Mouse (Mus musculus): ENCODE data around the gene Usp22. TPM values are rescaled to one million over a fixed set of nuclear protein-coding genes. Genes with fewer than 3 reads are reported as not detected.

Usp22 gene
- total and polyA plus RNA-seq, 2 experiments from 2014 or later, result 278 to 526 TPM

GRCm38 (mm10) chr11:61212102-61212501 is 37.2 kb upstream of the Usp22 start:
- no peak overlapping the region for H3K9ac ChIP-seq (replicated peaks; ENCODE audit: low read length)
- TF ChIP-seq CTCF (IDR thresholded peaks at IDR 0.05; ENCODE audit: low read depth), result peak; percentile 26; the same call in 1 of the 2 replicates
- WGBS, result 42% methylated on average over 20 of the region's 20 CpGs
- H3K4me2 ChIP-seq (ENCODE audit: low read depth, low read length), result no peak overlapping the region
- H3K9me3 ChIP-seq (ENCODE audit: low read length), result no peaks in the 10 kb centered on the region
- DNase-seq (ENCODE audit: low spot score) (no peak), ATAC-seq (no peak)
- H3K4me3 ChIP-seq (ENCODE audit: low read length), result no peak overlapping the region
- H3K27ac ChIP-seq, result no peak overlapping the region
- H3K27me3 ChIP-seq (ENCODE audit: insufficient read depth, low read length), result no peaks in the 10 kb centered on the region; the same call in 1 of the 2 replicates
- no peaks in the 10 kb centered on the region for H3K4me1 ChIP-seq (ENCODE audit: insufficient read depth, low read length)
- H3K36me3 ChIP-seq (ENCODE audit: insufficient read depth, low read length), result no peaks in the 10 kb centered on the region

DNA sequence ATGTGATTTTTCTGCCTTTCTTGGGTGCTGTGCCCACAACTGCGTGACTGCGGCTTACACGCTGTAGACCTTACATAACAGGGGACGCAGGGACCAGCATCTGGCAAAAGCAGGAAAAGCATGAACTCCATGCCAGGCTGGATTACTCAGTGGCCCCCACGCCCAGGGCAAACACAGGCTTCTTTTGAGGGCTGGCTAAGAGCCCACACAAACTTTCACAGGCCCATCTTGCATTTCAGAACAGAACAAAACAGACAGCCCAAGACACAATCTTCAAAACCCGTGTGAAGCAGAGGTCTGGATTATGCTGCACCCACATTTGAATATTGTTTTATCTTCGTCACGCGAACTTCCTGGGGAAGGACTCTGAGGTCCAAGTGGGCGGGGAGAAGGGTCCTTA is 33.5 kb upstream of the Usp22 start:
- H3K27ac ChIP-seq, result no peak overlapping the region
- DNase-seq (ENCODE audit: low spot score), result no peak
- no peaks in the 10 kb centered on the region for H3K36me3 ChIP-seq (ENCODE audit: insufficient read depth, low read length)
- no peak overlapping the region for H3K4me2 ChIP-seq (ENCODE audit: low read depth, low read length)
- no peaks in the 10 kb centered on the region; the same call in 1 of the 2 replicates for H3K27me3 ChIP-seq (ENCODE audit: insufficient read depth, low read length)
- ATAC-seq, result no peak
- H3K4me3 ChIP-seq (ENCODE audit: low read length), result no peak overlapping the region
- H3K4me1 ChIP-seq (ENCODE audit: insufficient read depth, low read length), result no peaks in the 10 kb centered on the region
- 78% methylated on average over 10 of the region's 10 CpGs for WGBS
- no peak for TF ChIP-seq CTCF (IDR thresholded peaks at IDR 0.05; ENCODE audit: low read depth)
- H3K9me3 ChIP-seq (ENCODE audit: low read length), result no peaks in the 10 kb centered on the region
- H3K9ac ChIP-seq (replicated peaks; ENCODE audit: low read length), result no peak overlapping the region

- Histone ChIP-seq H3K4me3 (ENCODE audit: low read length) (no peak within 1 kb of the TSS), H3K27me3 (ENCODE audit: insufficient read depth, low read length) (no peaks in the 10 kb centered on the region), H3K9me3 (ENCODE audit: low read length) (no peaks in the 10 kb centered on the region), H3K27ac (no peak within 1 kb of the TSS), H3K4me1 (ENCODE audit: insufficient read depth, low read length) (no peaks in the 10 kb centered on the region), H3K36me3 (ENCODE audit: insufficient read depth, low read length) (no peaks in the 10 kb centered on the region), H3K4me2 (ENCODE audit: low read depth, low read length) (no peak within 1 kb of the TSS), H3K9ac (replicated peaks; ENCODE audit: low read length) (no peak within 1 kb of the TSS)
- 47% methylated on average over 10 of the region's 10 CpGs for WGBS
- DNase-seq (ENCODE audit: low spot score) (no peak), ATAC-seq (no peak)
- TF ChIP-seq CTCF (IDR thresholded peaks at IDR 0.05; ENCODE audit: low read depth), result no peak
Observed at GRCm38 (mm10) chr11:61207487-61208246, 32.8 kb upstream of the Usp22 start, which contains the start of gene Aldh3a1. Gene Aldh3a1 (plus strand): TSS chr11:61207537.

DNA sequence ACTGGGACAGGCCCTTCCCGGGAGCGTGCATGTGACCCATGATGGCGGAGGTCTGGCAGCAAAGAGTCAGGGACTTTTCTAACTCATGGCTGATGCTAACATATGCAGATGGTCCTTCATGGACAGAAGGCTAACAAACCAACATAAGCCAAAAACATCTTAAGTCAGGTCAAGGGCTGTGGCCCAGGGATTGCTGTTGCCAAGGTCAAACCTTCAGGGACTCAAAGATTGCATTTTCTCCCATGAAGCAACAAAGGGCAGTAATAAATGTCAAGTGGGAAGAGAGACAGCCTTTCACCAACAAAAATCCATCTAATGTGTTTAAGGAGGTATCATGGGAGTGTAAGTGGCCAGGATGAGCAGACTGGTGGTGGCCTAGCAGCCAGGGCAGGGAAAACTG is 31.3 kb upstream of the Usp22 start:
- H3K36me3 ChIP-seq (ENCODE audit: insufficient read depth, low read length), result no peaks in the 10 kb centered on the region
- H3K9me3 ChIP-seq (ENCODE audit: low read length), result no peaks in the 10 kb centered on the region
- no peak overlapping the region for H3K27ac ChIP-seq
- H3K4me3 ChIP-seq (ENCODE audit: low read length), result no peak overlapping the region
- no peak overlapping the region for H3K9ac ChIP-seq (replicated peaks; ENCODE audit: low read length)
- no peak for ATAC-seq
- H3K4me2 ChIP-seq (ENCODE audit: low read depth, low read length), result no peak overlapping the region
- no peak for TF ChIP-seq CTCF (IDR thresholded peaks at IDR 0.05; ENCODE audit: low read depth)
- no peaks in the 10 kb centered on the region for H3K27me3 ChIP-seq (ENCODE audit: insufficient read depth, low read length)
- DNase-seq (ENCODE audit: low spot score), result no peak
- no peaks in the 10 kb centered on the region for H3K4me1 ChIP-seq (ENCODE audit: insufficient read depth, low read length)
- WGBS, result 86% methylated on average over 3 of the region's 3 CpGs

GRCm38 (mm10) chr11:61205167-61205950 is 30.5 kb upstream of the Usp22 start:
- Histone ChIP-seq H3K9ac (replicated peaks; ENCODE audit: low read length) (no peak overlapping the region), H3K36me3 (ENCODE audit: insufficient read depth, low read length) (no peaks in the 10 kb centered on the region), H3K4me1 (ENCODE audit: insufficient read depth, low read length) (no peaks in the 10 kb centered on the region), H3K27ac (no peak overlapping the region), H3K4me2 (ENCODE audit: low read depth, low read length) (no peak overlapping the region), H3K27me3 (ENCODE audit: insufficient read depth, low read length) (no peaks in the 10 kb centered on the region), H3K4me3 (ENCODE audit: low read length) (no peak overlapping the region), H3K9me3 (ENCODE audit: low read length) (no peaks in the 10 kb centered on the region)
- WGBS, result 92% methylated on average over 9 of the region's 10 CpGs
- ATAC-seq (no peak), DNase-seq (ENCODE audit: low spot score) (no peak)
- no peak for TF ChIP-seq CTCF (IDR thresholded peaks at IDR 0.05; ENCODE audit: low read depth)

GRCm38 (mm10) chr11:61202810-61203209 is 28.0 kb upstream of the Usp22 start:
- WGBS, result 77% methylated on average over 2 of the region's 2 CpGs
- H3K4me1 ChIP-seq (ENCODE audit: insufficient read depth, low read length), result no peaks in the 10 kb centered on the region
- H3K4me3 ChIP-seq (ENCODE audit: low read length), result no peak overlapping the region
- no peaks in the 10 kb centered on the region for H3K27me3 ChIP-seq (ENCODE audit: insufficient read depth, low read length)
- DNase-seq (ENCODE audit: low spot score) (no peak), ATAC-seq (no peak)
- H3K4me2 ChIP-seq (ENCODE audit: low read depth, low read length), result no peak overlapping the region
- no peaks in the 10 kb centered on the region for H3K36me3 ChIP-seq (ENCODE audit: insufficient read depth, low read length)
- no peak overlapping the region for H3K9ac ChIP-seq (replicated peaks; ENCODE audit: low read length)
- H3K27ac ChIP-seq, result no peak overlapping the region
- H3K9me3 ChIP-seq (ENCODE audit: low read length), result no peaks in the 10 kb centered on the region
- TF ChIP-seq CTCF (IDR thresholded peaks at IDR 0.05; ENCODE audit: low read depth), result no peak

Data from hindbrain, postnatal 0 days (tissue).